Mouse (Mus musculus) kidney, postnatal 14 days (tissue): ENCODE data around the gene B430306N03Rik.
"Not testable (repeated sequence)": the region's sequence is repeated elsewhere in the genome, so short reads cannot be mapped to it uniquely, and the experiment has no call there.

ENCODE experiments used
- DNase-seq: peaks from one replicate; pipeline ENCODE4 v3.0.0; 2022; ENCODE audit warnings: mixed read lengths

The B430306N03Rik gene

DNA sequence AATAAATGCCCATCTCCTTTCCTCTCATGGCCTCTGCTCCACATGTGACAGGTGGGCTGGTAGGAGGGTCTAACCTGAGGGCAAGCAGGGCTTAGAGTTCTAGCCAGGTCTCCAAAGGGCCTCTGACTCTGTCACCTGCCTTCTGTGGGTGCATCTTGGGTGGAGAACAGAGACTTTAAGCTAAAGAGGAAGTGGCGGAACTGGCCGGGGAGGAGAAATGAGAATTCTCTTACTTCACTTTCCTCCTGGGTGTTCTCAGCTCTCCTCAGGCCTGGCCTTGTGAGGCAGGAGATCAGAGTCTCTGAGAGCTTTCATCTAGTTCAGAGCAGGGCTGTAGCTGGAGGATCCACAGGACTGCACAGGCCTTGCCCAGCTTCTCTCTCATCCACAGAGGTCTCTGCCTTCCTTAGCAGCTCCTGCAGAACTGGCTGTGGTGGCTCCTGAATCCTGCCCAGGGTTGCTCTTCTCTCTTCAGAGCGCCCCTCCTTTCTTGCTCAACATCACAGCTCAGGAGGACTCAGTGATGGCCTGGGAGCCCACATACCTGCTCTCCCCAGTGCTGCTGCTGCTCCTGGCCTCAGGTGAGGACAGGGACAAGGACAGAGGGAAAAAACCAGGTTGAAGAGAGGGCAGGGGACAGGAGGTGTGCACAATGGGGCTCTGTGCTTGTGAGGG is at the start of gene B430306N03Rik:
Gene B430306N03Rik (plus strand): TSS at position 237 of the 675 bp plus-strand sequence.
- DNase-seq: not testable (repeated sequence)

DNA sequence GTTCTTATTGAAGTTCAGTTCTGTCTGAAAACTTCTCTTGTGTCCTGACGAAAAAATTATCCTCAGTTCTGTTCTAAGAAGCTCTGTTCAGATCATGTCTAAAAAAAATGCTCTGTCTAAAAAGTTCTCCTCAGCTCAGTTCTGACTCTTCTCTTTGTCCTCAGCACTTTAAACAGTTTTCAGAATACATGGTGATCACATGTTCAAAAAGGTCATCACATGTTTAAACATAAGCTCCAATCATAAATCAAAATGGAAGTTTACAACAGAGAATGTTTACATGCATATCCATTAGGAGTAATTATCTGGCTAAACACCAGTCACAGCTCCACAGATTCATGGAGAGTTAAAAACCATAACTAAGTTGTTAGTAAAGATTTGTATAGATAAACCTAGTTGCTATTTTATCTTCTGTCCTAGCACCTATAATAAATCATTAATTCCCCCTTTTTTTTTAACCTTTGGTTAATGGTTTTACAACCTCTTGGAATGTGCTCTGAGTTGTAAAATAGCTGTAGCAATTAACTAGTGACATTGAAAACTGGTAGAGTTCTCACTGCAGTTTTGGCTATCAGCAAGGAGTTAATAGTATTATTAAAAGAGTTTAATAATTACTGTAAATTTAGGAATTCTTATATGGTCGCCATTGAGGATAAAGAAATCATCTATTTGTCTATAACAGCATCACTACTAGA is 49.2 kb upstream of the B430306N03Rik start:
- DNase-seq: no peak

DNA sequence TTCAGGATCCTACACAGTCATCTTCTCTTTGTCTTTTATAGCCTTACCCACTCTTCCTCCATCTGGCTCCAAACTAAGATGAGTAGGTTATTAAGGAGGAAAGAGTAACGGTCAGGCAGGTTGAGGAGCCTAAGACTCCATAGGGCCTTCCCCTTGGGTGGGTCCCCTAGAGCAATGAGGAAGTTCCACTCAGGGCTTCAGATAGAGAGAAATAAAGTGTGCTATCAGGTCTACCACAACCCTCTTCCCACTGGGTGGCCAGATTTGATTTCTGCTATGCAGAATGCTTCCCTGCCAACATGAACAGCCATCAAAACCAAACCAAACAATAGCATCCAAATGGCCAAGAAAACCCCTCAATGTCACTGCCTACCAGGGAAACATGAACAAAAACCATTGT is 48.4 kb upstream of the B430306N03Rik start:
- DNase-seq: no peak

DNA sequence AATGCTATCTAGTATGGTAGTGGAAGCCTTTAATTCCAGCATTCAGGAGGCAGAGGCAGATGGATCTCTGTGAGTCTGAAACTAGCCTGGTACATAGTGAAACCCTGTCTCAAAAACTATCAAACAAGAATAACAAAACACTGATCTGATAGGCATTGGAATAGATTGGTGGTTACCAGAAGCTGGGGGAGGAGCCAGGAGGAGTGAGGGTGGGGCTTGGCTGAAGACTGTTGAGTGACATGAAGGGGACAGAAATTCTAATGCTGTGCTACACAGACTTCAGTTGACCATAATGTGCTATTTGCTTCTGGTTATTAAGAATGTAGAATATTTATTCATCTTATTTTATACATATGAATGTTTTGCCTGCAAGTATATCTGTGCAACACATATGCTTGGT is 47.7 kb upstream of the B430306N03Rik start:
- DNase-seq: no peak

- no peak for DNase-seq
These were observed 46.1 kb upstream of the B430306N03Rik start for GRCm38 (mm10) chr17:48269833-48270232.

GRCm38 (mm10) chr17:48272158-48272557 is 43.8 kb upstream of the B430306N03Rik start:
- DNase-seq: no peak

DNA sequence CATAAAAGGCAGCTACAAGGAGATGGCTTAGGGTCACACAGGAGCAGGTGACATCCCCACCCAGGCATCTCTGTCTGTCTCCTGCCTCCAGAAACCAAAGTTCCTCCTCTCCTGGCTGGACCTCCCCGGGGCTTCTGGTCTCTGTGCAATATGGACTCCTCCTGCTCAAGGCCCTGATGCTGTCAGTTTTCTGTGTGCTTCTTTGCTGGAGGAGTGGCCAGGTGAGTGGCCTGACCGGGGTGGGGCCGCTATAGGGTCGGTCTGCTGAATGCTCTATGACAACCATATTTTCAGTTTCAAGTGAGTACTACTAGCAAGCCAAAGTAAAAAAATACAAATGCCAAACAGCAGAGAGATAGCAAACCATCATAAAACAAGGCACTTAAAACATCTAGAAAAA is 43.3 kb upstream of the B430306N03Rik start:
- no peak for DNase-seq

GRCm38 (mm10) chr17:48274098-48274497 is 41.8 kb upstream of the B430306N03Rik start:
- DNase-seq: no peak

GRCm38 (mm10) chr17:48274885-48275284 is 41.1 kb upstream of the B430306N03Rik start:
- DNase-seq: peak; percentile 69

GRCm38 (mm10) chr17:48275736-48276135 is 40.2 kb upstream of the B430306N03Rik start:
- no peak for DNase-seq

DNA sequence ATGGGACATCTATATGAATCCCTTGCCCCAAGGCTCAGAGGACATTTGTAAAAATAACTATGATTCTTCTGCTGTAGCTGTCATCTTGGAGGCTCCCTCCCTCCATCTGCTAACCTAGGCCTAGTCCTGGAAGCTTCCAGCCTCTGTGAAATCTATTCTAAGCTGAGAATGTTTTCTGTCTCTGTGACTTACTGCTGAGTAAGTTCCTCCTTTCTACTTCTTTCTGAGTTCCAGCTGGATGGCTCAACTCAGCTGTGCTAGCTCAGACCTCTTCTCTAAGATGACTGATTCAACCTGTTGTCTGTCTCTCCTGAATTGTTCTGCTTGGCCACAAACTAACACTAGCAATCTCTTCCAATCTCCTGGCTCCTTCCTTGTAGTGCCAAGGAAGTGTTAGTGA is 37.6 kb upstream of the B430306N03Rik start:
- no peak for DNase-seq

- DNase-seq: no peak
These were observed 36.9 kb upstream of the B430306N03Rik start for GRCm38 (mm10) chr17:48279002-48279401.

GRCm38 (mm10) chr17:48280943-48281738 is 34.8 kb upstream of the B430306N03Rik start:
- DNase-seq: no peak

DNA sequence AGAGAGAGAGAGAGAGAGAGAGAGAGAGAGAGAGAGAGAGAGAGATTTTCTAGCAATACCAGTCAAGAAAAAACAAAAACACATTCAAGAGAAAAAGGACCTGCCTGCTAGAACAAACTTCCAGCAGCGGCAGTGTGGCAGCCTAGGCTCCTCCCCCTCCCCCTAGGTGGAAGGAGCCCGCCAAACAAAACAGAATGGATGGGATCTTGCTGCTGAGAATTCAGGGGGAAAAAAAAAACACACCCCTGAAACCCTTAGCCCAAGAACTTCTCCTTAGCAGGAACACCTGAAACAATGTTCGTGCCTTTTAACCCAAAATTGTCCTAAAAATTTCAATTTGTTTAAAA is 34.2 kb upstream of the B430306N03Rik start:
- peak; percentile 9 for DNase-seq

GRCm38 (mm10) chr17:48286765-48287164 is 29.2 kb upstream of the B430306N03Rik start:
- DNase-seq: no peak

- no peak for DNase-seq
These were observed 28.7 kb upstream of the B430306N03Rik start for GRCm38 (mm10) chr17:48287276-48287675.

DNA sequence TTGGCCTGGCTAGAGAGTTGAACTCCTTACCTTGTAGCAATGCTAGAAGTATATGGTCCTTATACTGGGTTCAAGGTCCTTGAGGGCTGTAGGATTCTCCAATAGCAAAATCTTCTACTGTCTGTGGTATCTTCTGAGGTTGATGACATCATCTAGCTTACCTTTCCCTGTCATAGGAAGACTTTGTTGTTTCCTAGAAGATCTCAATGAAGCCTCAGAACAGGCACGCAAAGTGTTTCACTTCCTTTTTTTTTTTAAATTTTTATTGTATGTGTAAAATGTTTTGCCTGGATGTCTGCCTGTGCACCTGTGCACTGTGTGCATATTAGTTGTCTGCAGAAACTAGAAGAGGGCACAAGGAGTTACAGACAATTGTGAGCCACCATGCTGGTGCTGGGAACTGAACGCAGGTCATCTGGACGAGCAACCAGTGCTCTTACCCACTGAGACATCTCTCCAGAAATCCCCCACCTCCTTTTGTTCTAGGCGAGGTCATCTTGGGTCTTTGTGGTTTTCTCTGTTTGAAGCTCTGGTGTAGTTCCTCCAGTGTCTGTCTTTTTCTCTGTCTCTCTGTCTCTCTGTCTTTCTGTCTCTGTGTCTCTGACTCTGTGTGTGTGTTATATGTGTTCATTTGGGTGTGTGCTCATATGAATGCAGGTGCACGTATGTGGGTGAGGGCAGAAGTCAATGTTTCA is 22.3 kb upstream of the B430306N03Rik start:
- DNase-seq: no peak

DNA sequence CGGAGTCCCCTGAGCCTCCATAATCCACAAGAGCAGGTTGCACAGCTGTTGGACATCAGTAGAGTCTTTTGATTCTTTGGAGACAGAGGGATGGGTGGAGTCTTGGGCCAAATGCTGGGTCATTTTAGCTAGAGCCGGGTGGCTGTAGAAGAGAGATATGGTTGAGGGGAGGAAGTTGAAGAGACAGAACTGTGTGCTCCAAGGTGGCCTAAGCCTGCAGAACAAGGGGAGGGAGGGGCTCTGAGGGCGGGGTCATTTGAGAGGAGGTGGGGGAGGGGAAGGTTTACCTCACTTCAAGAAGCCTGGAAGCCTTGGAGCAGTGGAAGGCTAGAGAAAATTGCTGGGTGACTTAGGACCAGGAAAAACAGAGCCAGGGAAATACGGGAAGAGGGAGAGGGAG is 16.7 kb upstream of the B430306N03Rik start, which contains the start of gene Treml2:
Gene Treml2 (plus strand): TSS at position 296 of the 400 bp plus-strand sequence.
- DNase-seq: no peak

DNA sequence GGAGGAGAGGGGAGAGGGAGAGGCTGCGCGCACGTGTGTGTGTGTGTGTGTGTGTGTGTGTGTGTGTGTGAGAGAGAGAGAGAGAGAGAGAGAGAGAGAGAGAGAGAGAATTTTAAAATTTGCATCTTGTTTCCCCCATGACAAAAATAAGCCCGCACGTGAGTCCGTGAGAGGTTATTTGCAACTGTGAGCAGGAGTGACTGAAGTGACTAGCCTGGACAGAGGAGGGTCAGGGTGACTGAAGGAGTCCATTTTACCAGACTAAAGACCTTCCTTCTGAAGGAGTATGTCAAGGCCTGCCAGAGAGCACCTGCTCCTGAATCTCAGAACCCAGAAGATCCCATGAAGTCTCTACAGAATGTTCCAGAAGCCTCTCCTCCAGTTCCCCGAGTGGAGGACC is 16.2 kb upstream of the B430306N03Rik start:
- DNase-seq: no peak

GRCm38 (mm10) chr17:48300199-48300598 is 15.7 kb upstream of the B430306N03Rik start:
- no peak for DNase-seq

GRCm38 (mm10) chr17:48300861-48301260 is 15.1 kb upstream of the B430306N03Rik start:
- DNase-seq: no peak

GRCm38 (mm10) chr17:48301792-48302191 is 14.1 kb upstream of the B430306N03Rik start:
- no peak for DNase-seq

GRCm38 (mm10) chr17:48312124-48312523 is 3.8 kb upstream of the B430306N03Rik start:
- no peak for DNase-seq
